Mouse (Mus musculus) G1E (cell line): ENCODE results near the gene Ptgfrn. TPM values are rescaled to one million over a fixed set of nuclear protein-coding genes. Genes with fewer than 3 reads are reported as not detected.

ENCODE experiments used
- ATAC-seq: 2 replicates; pipeline ENCODE4 v1.8.0; 2016; ENCODE audit warnings: mild to moderate bottlenecking; ENCODE audit not compliant: insufficient number of reproducible peaks, poor library complexity, low FRiP score, severe bottlenecking; ENCODE audit errors: extremely low read depth
- DNase-seq: peaks from one replicate; pipeline ENCODE4 v3.0.0; 2012; ENCODE audit warnings: low spot score
- H3K27me3 ChIP-seq: 2 replicates; pipeline ENCODE4 v1.6.1; 2012; ENCODE audit warnings: mild to moderate bottlenecking, low read length, inconsistent platforms; ENCODE audit not compliant: insufficient read depth
- H3K36me3 ChIP-seq: replicated peaks from 2 replicates; pipeline ENCODE3; 2012; ENCODE audit warnings: mild to moderate bottlenecking, inconsistent platforms
- H3K4me1 ChIP-seq: 2 replicates; pipeline ENCODE4 v1.6.1; 2012; ENCODE audit warnings: low read depth, low read length, inconsistent platforms, mixed read lengths; ENCODE audit not compliant: insufficient read depth
- H3K4me3 ChIP-seq: 2 replicates; pipeline ENCODE4 v1.5.1; 2012; ENCODE audit warnings: low read depth, mild to moderate bottlenecking, inconsistent platforms, low read length, moderate library complexity, mixed read lengths
- H3K9me3 ChIP-seq: replicated peaks from 2 replicates; pipeline ENCODE4 v1.6.1; 2012; ENCODE audit warnings: inconsistent platforms
- CTCF ChIP-seq: IDR thresholded peaks from 2 replicates; pipeline ENCODE4 v1.5.1; 2012; ENCODE audit warnings: low read depth, low read length, inconsistent platforms, mixed read lengths
- GATA1 ChIP-seq: IDR thresholded peaks from 2 replicates; pipeline ENCODE4 v1.6.1; 2012; ENCODE audit warnings: borderline replicate concordance, low read length, inconsistent platforms, mixed read lengths
- GATA2 ChIP-seq: IDR thresholded peaks from 2 replicates; pipeline ENCODE4 v1.6.1; 2012; ENCODE audit warnings: low read depth, low read length, inconsistent platforms, borderline replicate concordance
- POLR2AphosphoS5 ChIP-seq: IDR thresholded peaks from 2 replicates; pipeline ENCODE4 v1.6.1; 2012; ENCODE audit warnings: low read depth, low read length, inconsistent platforms; ENCODE audit not compliant: insufficient replicate concordance
- TAL1 ChIP-seq: conservative IDR thresholded peaks from 2 replicates; pipeline ENCODE4 v1.6.1; 2012; ENCODE audit warnings: low read depth, low read length, inconsistent platforms, mixed read lengths
- polyA plus RNA-seq: library from polyadenylated mRNA; stranded (reverse); fragments of >175 nt; gene quantifications from 2 replicates; pipeline ENCODE4 v1.2.3, GENCODE M21; 2012
- total RNA-seq, 2 experiments: library from RNA; stranded (forward) in 1 of 2; stranded (reverse) in 1 of 2; fragments of 200-1000 nt in 1 of 2; fragments of >200 nt in 1 of 2; fragmentation: Nextera tagmentation in 1 of 2; gene quantifications; 2 replicates each; pipeline ENCODE4 v1.2.3; 2014 to 2017

Gene Ptgfrn
- total RNA-seq (2014; fragmentation: Nextera tagmentation) (not detected in 2 replicates), total RNA-seq (2017) (under 0.01 and 0.06 TPM in 2 replicates), polyA plus RNA-seq (not detected in 2 replicates)

- H3K4me1 ChIP-seq: no peaks in the 10 kb centered on the region
- H3K27me3 ChIP-seq: no peaks in the 10 kb centered on the region
- no peaks in the 10 kb centered on the region for H3K36me3 ChIP-seq
- peaks cover 3% of the 10 kb centered on the region; the same call in 1 of the 2 replicates for H3K9me3 ChIP-seq
- TF ChIP-seq TAL1 (no peak), GATA1 (no peak), GATA2 (no peak), CTCF (no peak), POLR2AphosphoS5 (no peak)
- no peak for ATAC-seq
- H3K4me3 ChIP-seq: no peak within 1 kb of the TSS
- DNase-seq: no peak
Measured at GRCm38 (mm10) chr3:101110043-101110837, at the start of gene Ptgfrn. Ptgfrn (minus strand) TSS chr3:101110278.

DNA sequence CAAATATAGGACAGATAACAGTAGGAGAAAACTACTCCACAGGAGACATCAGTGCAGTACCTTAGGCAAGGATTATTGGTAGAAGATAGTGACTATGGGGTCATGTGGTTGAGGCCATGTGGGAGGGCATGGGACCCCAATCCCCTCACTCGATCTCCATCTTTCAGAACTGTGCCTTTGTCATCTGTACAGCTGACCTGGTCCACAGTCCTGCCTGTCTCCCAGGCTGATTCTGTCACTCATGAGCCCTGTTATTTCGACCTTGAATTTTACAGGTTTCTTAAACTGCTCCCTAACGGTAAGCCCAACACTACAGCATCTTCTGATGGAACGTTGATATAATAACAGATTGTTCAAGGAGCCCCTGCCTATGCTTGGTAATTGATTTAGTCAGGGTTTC lies 49.6 kb upstream of the Ptgfrn start:
- TF ChIP-seq CTCF (no peak), GATA1 (no peak), GATA2 (no peak), TAL1 (no peak), POLR2AphosphoS5 (no peak)
- Histone ChIP-seq H3K36me3 (no peaks in the 10 kb centered on the region), H3K4me3 (no peak overlapping the region), H3K4me1 (no peaks in the 10 kb centered on the region), H3K27me3 (peaks cover 10% of the 10 kb centered on the region), H3K9me3 (no peaks in the 10 kb centered on the region)
- DNase-seq (no peak), ATAC-seq (no peak)

GRCm38 (mm10) chr3:101154067-101154466 lies 44.0 kb upstream of the Ptgfrn start:
- TF ChIP-seq CTCF (no peak), GATA1 (no peak), POLR2AphosphoS5 (no peak), GATA2 (no peak)
- ATAC-seq (no peak), DNase-seq (no peak)
- H3K9me3 ChIP-seq: no peaks in the 10 kb centered on the region
- no peaks in the 10 kb centered on the region for H3K36me3 ChIP-seq
- no peak overlapping the region for H3K4me3 ChIP-seq
- no peaks in the 10 kb centered on the region for H3K4me1 ChIP-seq
- peaks cover 8% of the 10 kb centered on the region; the same call in 1 of the 2 replicates for H3K27me3 ChIP-seq

GRCm38 (mm10) chr3:101153341-101153740 lies 43.3 kb upstream of the Ptgfrn start:
- DNase-seq (no peak), ATAC-seq (no peak)
- Histone ChIP-seq H3K4me3 (no peak overlapping the region), H3K27me3 (peaks cover 8% of the 10 kb centered on the region; the same call in 1 of the 2 replicates), H3K36me3 (no peaks in the 10 kb centered on the region), H3K4me1 (no peaks in the 10 kb centered on the region), H3K9me3 (no peaks in the 10 kb centered on the region)
- TF ChIP-seq GATA1 (no peak), POLR2AphosphoS5 (no peak), CTCF (no peak), TAL1 (no peak), GATA2 (no peak)

DNA sequence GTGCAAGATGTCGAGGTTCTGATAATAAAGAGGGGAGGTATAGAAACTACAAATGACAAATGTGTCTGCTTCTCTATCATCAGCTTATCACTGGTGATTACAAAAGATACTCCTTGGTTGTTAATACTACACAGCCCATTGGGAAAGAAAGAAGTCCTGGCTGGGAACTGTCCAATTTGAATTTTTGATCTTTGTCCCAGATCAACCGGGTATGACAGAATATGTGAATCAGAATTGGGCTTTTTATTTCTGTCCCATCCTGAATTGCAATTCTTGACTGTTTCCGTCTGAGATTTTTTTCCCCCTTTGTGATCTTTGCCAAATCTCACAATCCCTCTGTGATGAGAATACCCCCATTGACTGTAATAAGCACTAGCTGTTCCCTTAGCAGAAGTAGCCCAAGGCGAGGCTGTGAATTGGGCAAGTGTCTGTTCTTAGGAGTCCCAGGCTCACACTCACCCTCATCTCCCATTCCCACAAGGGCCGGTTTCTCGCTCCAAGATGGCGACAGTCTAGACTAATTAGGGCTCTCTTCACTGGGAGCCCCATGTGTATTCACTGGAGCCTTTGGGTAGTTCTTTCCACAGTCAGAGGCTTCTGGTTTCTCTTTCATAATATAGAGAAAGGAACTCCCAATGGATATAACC lies 36.2 kb upstream of the Ptgfrn start:
- H3K27me3 ChIP-seq: peaks cover 3% of the 10 kb centered on the region; the same call in 1 of the 2 replicates
- no peaks in the 10 kb centered on the region for H3K4me1 ChIP-seq
- no peaks in the 10 kb centered on the region for H3K36me3 ChIP-seq
- no peaks in the 10 kb centered on the region for H3K9me3 ChIP-seq
- no peak overlapping the region for H3K4me3 ChIP-seq
- DNase-seq (no peak), ATAC-seq (no peak)
- TF ChIP-seq POLR2AphosphoS5: no peak
- TF ChIP-seq GATA2: no peak
- TF ChIP-seq GATA1: no peak
- no peak for TF ChIP-seq CTCF
- TF ChIP-seq TAL1: no peak

- no peaks in the 10 kb centered on the region for H3K9me3 ChIP-seq
- H3K27me3 ChIP-seq: peaks cover 3% of the 10 kb centered on the region; the same call in 1 of the 2 replicates
- ATAC-seq (no peak), DNase-seq (no peak)
- no peaks in the 10 kb centered on the region for H3K36me3 ChIP-seq
- no peak for TF ChIP-seq CTCF
- TF ChIP-seq POLR2AphosphoS5: no peak
- H3K4me1 ChIP-seq: no peaks in the 10 kb centered on the region
- H3K4me3 ChIP-seq: no peak overlapping the region
Measured at GRCm38 (mm10) chr3:101145292-101146046, 35.4 kb upstream of the Ptgfrn start.
